Mouse (Mus musculus): ENCODE measurements around the gene Cfc1.

Cfc1 gene

DNA sequence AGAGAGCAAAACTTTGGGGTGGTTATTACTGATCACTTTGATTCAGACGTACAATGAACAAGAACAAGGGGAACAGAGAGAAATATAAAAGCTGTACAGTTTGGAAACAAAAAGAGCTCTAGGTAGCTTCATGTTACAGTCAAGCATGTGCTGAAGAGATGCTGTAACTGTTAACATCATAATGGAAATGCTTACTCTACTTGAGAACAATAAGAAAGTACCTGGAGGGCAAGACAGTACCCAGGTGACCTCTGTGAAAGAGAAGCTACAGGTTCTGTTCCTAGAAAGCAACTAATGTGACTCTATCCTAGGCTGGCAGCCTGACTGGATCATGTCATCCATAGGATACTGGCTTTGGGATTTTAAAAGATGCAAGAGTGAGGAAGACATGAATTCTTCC lies 11.6 kb downstream of the Cfc1 start:
- DNase-seq (ENCODE audit: low read depth, low spot score) = peak; percentile 52

DNA sequence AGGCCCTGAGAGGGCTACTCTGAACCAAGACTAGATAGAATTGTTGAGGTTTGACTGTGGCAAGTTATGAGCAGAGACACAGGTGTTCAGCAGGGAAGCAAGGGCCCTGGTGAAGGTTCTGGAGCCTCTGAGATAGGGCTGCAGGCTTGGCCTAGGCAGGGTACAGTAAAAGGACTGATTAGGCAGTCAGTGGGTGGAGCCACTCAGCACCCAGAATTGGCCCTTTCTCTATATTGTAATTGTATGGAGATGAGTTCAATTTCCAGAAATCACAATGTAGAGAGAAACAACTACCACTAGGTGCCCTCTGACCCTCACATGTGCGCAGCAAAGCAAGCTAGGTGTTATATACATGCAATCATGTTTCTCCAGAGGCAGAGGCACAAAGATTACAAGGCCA lies 18.2 kb downstream of the Cfc1 start:
- no peak for DNase-seq (ENCODE audit: low read depth, low spot score)

DNA sequence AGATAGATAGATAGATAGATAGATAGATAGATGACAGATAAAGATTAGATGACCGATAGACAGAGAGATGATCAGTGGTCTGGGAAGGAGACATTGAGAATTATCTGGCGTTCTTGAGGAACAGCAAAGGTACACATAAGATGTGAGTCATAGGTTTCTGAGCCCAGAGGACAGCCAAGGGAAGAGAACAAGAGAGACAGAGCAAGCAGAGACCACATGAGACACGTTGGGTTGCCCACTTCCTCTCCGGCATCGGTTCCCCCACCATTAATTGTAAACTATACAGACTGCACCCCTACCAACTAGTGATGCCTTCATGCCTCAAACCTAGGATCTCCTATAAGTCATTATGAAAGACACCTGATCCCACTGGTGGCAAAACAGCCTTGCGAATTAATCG lies 18.8 kb downstream of the Cfc1 start:
- DNase-seq (ENCODE audit: low read depth, low spot score) = no peak

DNA sequence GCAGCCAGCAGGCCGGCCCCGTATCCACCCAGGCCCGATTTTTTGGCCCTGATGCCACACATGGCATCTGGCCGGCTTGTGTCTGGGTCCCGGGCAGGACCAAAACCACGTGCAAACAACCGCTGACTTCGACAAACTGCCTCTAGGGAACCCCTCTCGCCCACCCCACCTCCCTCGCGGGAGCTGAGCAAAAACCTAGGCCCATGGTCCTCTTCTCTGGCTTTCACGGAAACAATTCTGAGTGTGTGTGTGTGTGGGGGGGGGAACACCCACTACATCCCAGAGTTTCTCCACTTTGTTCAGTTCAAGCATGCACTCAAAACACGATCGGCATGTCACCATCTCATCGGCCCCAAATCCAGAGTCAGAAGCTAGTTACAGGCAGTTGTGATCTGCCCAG lies 25.4 kb downstream of the Cfc1 start, which contains the start of gene Prss40:
Gene Prss40, minus strand, starts transcription at position 101 of the 400 bp plus-strand sequence.
- peak; percentile 20 for DNase-seq (ENCODE audit: low read depth, low spot score)

DNA sequence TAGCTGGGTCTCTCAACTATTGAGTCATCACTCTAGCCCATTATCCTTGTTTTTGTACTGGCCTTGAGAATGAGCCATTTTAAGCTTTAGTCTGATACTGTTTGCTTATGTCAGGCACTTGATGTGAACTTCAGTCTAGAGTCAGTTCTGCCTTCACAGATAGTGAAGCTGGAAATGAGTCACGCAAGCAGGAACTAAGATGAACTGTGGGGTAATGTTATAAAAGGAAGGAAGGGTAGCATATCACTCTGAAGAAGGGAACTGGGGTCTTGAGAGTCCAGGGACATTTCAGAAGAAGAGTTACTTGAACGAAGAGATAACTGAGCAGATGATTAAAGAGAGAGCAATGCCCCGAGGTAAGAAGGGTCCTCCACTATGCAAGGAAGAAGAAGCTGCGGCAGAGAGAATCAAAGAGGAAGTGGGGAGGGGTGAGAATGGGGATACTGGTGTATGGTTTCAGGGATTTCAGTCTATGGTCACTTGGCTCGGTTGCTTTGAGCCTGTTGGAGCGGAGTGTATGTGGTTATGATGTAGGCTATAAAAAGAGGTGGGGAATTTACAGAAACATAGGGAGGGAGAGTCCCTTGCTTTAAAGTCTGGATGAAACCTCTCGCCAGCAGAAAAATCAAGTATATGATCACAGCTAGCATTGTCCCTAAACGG lies 29.1 kb downstream of the Cfc1 start:
- no peak for DNase-seq (ENCODE audit: low read depth, low spot score)

DNA sequence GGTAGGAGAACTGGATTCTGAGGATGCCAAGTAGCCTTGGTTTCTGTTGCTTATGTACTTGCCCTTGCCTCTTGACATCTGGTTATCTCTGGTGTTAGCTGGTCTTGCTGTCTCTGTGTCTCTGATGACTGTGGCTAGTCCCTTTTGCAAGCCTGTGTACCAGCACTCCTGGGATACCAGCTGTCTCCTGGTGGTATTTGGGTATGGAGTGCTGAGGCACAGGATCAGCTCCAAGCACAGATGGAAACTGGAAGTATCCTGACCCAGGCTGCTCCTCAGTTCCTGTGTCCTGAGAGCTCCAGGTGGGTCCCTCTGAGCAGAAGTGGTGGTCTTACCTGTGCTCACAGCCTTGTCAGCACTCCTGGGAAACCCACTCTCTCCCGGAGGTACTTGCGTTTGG lies 32.7 kb downstream of the Cfc1 start:
- DNase-seq (ENCODE audit: low read depth, low spot score) = no peak

DNA sequence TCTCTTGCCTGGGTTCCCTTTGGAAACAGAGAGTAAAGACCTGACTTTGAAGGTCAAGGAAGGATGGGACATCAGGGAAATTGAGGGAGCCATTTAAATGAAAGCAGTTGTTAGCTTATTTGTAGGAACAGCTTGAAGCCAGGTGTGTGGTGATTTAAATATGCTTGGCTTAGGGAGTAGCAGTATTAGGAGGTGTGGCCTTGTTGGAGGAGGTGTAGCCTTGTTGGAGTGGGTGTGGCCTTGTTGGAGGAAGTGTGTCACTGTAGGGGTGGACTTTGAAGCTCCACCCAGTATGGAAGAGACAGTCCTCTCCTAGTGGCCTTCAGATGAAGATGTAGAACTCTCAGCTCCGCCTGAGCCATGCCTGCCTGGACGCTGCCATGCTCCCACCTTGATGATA lies 34.4 kb downstream of the Cfc1 start:
- peak; percentile 79 for DNase-seq (ENCODE audit: low read depth, low spot score)

DNA sequence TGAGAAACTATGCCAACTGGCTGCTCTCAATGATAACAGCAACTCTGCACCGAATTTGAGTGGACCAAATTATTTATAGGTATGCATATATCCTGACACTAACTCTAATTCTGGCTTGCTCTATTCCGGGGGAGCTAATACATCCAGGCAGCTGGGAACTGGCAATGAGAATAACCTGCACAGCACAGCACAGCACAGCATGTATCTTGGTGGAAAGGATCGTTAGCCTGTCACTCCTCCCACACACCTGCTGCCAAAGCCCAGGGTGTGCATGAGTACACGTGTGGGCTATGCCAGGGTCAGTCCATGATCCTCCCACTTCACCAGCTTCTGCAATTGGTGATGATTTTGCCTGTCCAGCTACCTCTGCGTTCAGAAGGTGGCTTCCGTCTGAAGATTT lies 36.0 kb downstream of the Cfc1 start:
- DNase-seq (ENCODE audit: low read depth, low spot score) = no peak

DNA sequence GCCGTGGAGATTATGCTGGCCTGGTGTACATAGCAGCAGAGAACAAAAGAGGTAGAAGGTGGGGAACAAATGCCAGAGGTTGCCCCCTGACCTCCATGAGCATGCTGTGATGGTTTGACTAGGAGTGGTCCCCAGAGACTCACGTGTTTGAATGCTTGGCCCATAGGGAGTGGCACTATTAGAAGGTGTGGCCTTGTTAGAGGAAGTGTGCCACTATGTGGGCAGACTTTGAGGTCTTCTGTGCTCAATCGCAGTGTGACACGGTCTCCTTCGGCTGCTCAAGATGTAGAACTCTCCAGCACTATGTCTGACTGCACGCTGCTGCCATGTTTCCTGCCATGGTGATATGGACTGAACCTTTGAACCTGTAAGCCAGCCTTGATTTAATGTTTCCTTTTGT lies 37.8 kb downstream of the Cfc1 start:
- peak; percentile 17 for DNase-seq (ENCODE audit: low read depth, low spot score)

DNA sequence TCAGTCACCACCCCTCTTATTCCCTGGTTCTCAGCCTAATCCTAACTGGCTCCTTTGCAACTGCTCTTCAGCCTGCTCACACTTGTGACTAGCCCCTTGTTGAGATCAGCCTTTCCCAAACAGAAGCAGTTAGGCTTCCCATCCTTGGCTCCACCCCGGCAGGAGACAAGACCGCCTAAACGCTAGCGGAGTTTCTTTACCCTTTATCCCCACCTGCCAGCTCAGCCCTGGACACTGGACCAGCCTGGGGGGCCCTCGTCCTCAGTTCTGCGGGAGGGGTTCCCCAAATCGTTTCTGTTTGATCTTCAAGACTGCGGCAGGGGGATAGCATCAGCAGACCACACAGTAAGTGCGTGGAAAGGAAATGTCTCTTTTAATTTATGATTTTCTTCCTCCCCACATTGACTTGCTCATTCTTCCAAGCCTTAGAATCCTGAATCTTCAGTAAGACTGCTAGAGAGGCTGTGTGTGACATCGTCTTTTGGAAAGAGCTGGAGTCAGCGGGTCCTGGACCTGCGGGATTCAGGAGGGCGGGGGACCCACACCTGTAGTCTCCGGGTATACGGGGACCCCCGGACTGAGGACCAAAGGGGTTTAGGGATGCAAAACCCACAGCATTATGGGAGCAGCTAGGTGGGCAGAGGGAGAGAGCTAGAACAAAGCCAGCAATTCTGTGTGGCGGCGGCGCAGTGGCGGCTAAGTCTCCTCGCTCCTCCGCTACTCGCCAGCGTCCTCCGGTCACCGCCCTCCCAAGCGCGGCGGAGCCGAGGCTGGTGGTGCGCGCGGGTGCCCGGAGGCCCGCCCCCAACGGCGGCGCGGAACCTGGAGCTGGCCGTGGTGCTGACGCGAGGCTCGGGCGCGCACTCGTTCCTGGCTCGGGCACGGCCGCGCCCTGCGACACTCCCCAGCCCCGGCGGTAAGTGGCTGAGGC lies 43.7 kb downstream of the Cfc1 start, which contains the start of gene Amer3:
Gene Amer3, plus strand, starts transcription at position 807 of the 931 bp plus-strand sequence.
- peak; percentile 90 for DNase-seq (ENCODE audit: low read depth, low spot score)

DNA sequence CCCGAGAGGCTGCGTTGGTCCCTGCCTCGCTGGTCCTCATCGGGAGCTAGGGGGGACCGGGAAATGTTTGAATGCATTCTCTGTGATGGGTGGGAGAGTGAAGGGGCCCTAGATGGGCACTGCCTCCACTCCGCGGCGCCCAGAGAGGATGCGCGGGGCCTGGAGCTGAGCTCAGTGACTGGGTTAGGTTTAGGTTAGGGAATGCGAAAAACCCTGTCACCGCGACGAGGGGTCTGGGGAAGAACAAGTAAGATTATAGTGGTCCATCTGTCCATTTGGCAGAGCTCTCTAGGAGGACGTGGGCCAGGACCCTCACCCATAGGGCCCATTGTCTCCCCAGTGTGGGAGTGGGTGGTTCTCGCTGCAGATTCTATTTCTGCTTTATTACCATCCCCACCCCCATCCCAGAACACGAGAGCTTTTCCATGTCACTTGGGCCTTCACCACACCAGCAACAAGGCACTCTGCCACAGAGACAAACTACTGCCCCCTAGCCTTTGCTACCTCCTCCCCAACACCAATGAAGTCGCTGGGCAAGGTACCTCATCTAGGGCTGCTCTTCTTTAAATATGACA lies 44.4 kb downstream of the Cfc1 start:
- DNase-seq (ENCODE audit: low read depth, low spot score) = no peak

DNA sequence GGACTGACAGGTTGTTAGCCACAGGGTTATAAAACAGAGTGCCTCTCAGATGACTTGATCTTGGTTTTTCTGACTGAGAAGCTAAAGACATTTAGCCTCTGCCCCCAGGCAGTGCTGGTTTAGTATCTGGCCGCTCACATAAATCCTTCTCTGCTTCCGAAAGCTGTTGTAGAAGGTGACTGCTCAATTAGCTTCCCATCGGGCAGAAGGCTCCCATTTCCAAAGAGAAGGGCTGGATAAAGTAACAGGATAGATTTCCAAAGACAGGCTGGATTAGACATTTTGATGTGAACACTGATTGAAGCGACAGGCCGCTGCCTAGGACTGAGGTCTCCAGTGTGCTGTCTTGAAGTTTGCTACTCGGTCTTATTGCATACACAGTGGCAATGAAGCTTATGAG lies 46.8 kb downstream of the Cfc1 start:
- DNase-seq (ENCODE audit: low read depth, low spot score) = no peak

DNA sequence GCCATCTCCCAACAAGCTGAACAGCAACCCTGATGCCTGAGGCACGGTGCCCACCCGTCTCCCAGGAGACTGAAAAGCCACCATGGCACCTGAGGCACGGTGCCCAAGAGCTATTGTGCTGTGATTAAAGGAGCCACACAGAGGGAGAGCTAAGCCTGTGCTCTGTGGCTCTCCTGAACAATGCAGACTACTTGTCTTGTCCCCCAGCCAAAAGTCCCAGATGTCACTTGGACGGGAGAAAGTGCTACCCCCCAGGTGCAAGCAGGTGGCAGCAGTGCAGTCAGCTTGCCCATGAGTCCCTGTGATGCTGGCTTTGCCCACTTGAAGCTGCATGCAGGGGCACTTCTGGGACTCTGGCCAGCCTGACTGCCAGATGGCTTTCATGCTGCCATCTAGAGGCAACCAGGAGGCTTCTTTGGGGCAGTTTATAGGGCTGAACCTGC lies 48.4 kb downstream of the Cfc1 start:
- DNase-seq (ENCODE audit: low read depth, low spot score) = no peak

DNA sequence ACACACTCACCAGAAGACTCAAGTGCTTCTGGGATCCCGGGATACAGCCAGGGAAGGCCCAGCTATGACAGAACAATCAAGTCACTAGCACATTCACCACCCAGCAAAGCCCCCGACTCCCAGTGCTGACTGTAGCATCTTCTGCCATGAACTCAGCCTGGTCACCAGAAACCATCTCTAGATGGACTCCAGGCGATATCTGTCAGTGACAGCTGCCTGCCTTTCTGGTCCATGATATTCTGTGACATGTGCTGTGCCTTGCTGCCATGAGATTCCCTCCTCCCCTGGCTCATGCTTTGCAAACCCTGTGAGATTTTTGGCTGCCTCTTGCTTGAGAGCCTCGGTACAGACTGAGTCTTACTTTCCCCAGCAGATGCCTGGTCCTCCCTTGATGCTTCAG lies 49.3 kb downstream of the Cfc1 start:
- no peak for DNase-seq (ENCODE audit: low read depth, low spot score)

DNA sequence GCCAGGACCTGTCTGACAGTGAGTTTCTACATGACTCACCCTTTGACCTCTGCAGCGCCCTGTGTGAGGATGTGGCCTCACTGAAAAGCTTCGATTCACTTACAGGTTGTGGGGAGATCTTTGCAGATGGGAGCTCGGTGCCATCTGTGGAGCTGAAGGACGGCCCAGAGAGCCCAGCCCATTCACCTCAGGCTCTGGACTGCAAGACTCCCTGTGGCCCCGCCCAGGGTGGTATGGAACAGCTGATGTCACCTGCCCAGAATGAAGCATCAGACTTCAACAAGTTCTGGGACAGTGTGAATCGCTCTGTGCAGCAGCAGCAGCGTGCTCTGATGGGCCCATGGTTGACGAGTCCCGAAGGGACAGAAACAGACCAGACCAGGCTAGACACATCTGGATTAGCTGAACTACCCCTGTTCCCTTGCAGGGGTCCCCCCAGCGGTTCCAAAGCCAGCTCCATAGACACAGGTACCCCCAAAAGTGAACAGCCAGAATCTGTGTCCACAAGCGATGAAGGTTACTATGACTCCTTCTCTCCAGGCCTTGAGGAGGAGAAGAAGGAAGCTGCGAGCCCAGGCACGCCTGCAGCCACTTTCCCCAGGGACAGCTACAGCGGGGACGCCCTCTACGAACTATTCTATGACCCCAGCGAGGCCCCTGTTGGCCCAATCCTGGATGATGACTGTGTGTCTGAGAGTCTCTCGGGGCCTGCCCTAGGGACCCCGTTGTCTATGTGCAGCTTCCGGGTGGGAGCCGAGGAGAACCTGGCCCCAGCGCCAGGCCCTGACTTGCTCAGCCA lies 52.0 kb downstream of the Cfc1 start:
- no peak for DNase-seq (ENCODE audit: low read depth, low spot score)

Measured in ZHBTc4 (cell line).